Mouse (Mus musculus) layer of hippocampus, adult 2 months (tissue): Measurements from ENCODE around the gene Rpl5. TPM values are rescaled to one million over a fixed set of nuclear protein-coding genes. Genes with fewer than 3 reads are reported as not detected.
"Not testable (repeated sequence)": the region's sequence is repeated elsewhere in the genome, so short reads cannot be mapped to it uniquely, and the experiment has no call there.

Experiments
- DNase-seq, 2 experiments: peaks; one replicate each; pipeline ENCODE4 v3.0.0; 2022; ENCODE audit warnings: low spot score in 2 of 2
- H3K27ac ChIP-seq: fragments of 200-600 bp; 2 replicates; pipeline ENCODE4 v1.8.1; 2022
- H3K4me3 ChIP-seq: fragments of 200-600 bp; 2 replicates; pipeline ENCODE4 v1.8.1; 2022; ENCODE audit warnings: mild to moderate bottlenecking
- CTCF ChIP-seq: fragments of 200-600 bp; conservative IDR thresholded peaks from 2 replicates; pipeline ENCODE4 v1.8.1; 2022; ENCODE audit warnings: antibody characterized with exemption, mild to moderate bottlenecking, moderate library complexity
- total RNA-seq, 2 experiments: library from RNA; stranded (reverse); gene quantifications; 2 replicates each; pipeline ENCODE4 v1.2.3; 2021

The Rpl5 gene
- total RNA-seq, 2 experiments from 2014 or later: 66.6 to 68.7 TPM

DNA sequence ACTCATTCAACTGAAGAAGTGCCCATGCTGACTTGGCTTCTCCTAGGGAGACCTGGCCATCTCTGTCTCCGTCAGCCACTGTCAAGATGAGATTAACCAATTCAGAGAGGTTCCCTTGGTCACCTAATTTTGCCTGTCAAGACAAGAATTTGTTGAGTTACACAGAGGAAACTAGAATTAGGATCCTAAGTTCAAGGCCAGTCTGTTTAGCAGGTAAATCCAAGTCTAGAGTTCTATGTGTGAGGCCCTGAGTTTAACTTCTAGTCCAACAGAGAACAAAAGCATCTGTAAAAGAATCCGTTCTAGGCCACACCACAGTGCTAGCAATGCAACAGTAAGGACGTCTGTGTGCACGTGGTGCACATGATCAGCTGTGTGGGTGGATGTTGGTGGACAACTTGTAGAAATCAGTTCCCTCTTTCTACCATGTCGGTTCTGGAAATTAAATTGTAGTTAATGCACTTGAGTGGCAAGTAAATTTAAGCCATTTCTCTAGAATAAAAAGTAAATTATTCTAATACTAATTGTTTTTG is 9.8 kb downstream of the Rpl5 start:
- Histone ChIP-seq H3K4me3 (no peak overlapping the region), H3K27ac (no peak overlapping the region)
- TF ChIP-seq CTCF: no peak
- no peak for DNase-seq

- Histone ChIP-seq H3K27ac (no peak overlapping the region), H3K4me3 (no peak overlapping the region)
- TF ChIP-seq CTCF: no peak
- DNase-seq: no peak
These were observed 10.7 kb downstream of the Rpl5 start for GRCm38 (mm10) chr5:107911012-107911411.

GRCm38 (mm10) chr5:107915280-107915679 is 15.0 kb downstream of the Rpl5 start:
- no peak for TF ChIP-seq CTCF
- DNase-seq: no peak
- no peak overlapping the region for H3K4me3 ChIP-seq

DNA sequence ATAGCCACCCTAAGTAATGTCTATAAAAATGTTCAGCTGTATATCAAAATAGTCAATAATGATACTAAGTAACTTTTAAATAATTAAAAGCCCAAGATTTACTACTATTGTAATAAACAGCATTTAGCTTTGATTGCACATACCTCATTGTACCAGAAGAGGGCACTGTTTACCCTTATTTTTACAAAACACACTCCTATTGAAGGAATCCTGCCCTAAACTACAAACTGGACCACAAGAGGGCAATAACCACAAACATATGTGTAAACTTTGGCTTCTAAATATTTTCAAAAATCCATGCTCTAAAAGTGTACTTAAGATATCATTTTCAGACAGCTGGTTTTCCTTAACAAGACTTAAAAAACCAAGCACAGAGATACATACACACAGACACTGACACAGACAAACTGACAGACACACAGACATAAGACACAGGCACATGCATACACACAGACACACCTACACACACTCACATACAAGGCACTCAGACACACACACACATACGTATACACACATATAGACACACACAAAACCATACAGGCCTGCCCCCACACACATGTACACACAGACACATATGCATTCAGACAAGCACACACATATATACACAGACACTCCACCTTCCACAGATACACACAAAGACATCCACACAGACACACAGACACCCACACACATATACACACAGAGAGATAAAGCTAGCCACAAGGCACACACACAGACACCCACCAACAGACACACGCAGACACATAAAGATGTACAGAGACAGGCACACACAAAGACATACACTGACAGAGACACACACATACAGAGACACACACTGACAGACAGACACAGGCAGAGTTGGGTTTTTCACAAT is 21.3 kb downstream of the Rpl5 start:
- no peak overlapping the region for H3K4me3 ChIP-seq
- peak; percentile 63 to 65 for DNase-seq
- peak; percentile 93 for TF ChIP-seq CTCF
- H3K27ac ChIP-seq: no peak overlapping the region

More at GRCm38 (mm10) chr5:107915280-107915679, 15.0 kb downstream of the Rpl5 start:
- H3K27ac ChIP-seq: no peak overlapping the region

GRCm38 (mm10) chr5:107922836-107923235 is 22.5 kb downstream of the Rpl5 start:
- H3K4me3 ChIP-seq: no peak overlapping the region
- H3K27ac ChIP-seq: no peak overlapping the region
- no peak for DNase-seq
- no peak for TF ChIP-seq CTCF

GRCm38 (mm10) chr5:107924564-107924963 is 24.3 kb downstream of the Rpl5 start:
- no peak for TF ChIP-seq CTCF
- no peak for DNase-seq
- H3K27ac ChIP-seq: no peak overlapping the region
- H3K4me3 ChIP-seq: no peak overlapping the region

DNA sequence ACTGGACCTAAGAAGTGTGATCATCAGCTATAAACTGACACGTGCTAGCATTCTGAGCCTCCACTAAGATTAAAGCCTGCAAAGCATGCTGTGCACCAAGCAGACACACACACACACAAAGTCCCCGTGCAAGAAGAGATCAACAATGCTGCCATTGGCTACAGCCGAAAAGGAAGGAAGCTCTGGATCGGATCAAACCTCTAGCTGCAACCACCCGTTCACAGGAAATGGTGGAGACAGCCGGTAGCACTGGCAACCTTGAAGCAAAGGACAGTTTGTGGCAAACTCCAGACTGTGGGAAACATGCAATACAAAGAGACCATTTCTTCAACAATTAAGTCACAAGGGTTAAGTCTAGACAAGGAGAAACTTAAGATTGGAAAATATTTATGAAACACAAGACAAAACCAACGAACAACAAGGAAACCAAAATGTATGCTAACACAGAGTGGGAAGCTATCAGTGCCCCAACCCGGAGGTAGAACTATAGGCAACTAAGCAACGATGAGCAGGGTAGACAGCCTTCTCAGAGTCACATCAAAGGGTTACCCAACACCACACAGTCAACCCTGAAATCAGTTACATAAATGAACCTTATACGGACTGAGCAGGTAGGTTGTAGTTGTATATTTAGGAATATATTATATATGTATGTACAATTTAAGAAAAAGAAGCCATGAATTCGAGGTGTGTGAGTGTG is 26.4 kb downstream of the Rpl5 start:
- TF ChIP-seq CTCF: no peak

DNA sequence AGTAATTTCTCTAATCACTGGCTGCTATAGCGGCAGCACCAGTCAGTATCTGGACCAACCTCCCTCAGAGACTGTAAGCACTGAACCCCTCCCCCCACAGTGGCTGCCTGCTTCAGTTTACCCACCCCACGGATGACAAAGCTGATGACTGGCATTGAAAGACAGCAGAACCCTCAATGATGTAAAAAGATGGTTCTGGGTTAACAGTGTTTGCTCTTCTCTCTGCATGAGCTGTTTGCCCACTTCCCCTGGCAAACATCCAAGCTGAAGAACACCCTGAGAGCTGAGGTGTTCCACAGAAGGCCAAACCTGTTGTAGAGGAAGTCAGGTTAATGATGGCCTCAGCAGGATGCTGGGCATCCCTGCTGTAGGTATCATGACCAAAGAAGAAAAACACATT is 32.3 kb downstream of the Rpl5 start:
- Histone ChIP-seq H3K4me3 (no peak overlapping the region), H3K27ac (no peak overlapping the region; the same call in 1 of the 2 replicates)
- no peak for TF ChIP-seq CTCF
- DNase-seq: no peak

More for the DNA sequence above, 26.4 kb downstream of the Rpl5 start:
- DNase-seq: no peak
- Histone ChIP-seq H3K4me3 (no peak overlapping the region), H3K27ac (no peak overlapping the region)

DNA sequence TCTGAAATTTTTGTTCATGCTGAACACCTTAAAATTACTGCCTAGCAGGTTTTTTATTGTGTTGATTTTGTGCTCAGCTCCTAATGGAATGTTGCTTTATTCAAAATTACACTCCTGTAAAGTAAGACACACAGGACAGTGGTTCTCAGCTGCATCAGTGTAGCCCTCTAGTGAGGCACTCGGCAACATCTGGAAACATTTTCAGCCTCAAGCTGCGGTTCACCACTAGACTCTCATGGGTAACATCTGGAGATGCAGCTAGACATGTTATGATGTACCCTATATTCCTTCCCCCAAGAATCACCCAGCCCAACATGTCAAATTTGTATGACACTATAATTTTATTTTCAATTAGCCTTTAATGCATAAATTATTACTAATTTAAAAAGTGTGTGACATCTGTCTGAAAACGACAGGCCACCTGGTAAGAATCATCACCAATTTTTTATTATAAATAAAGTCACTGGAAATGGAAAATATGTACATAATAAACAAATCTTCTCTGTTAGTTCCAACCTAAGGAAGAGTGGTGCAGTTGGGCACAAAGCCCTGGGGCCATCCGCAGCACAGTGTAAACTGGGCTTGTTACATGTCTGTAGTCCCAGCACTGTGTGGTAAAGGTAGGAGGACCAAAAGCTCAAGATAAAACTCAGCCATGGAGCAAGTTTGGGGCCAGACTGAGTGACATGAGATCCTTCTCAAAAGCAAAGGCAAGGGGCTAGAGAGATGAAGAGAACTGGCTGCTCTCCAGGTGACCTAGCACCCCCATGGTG is 33.1 kb downstream of the Rpl5 start:
- no peak overlapping the region for H3K4me3 ChIP-seq
- TF ChIP-seq CTCF: no peak
- no peak overlapping the region for H3K27ac ChIP-seq
- DNase-seq: no peak

DNA sequence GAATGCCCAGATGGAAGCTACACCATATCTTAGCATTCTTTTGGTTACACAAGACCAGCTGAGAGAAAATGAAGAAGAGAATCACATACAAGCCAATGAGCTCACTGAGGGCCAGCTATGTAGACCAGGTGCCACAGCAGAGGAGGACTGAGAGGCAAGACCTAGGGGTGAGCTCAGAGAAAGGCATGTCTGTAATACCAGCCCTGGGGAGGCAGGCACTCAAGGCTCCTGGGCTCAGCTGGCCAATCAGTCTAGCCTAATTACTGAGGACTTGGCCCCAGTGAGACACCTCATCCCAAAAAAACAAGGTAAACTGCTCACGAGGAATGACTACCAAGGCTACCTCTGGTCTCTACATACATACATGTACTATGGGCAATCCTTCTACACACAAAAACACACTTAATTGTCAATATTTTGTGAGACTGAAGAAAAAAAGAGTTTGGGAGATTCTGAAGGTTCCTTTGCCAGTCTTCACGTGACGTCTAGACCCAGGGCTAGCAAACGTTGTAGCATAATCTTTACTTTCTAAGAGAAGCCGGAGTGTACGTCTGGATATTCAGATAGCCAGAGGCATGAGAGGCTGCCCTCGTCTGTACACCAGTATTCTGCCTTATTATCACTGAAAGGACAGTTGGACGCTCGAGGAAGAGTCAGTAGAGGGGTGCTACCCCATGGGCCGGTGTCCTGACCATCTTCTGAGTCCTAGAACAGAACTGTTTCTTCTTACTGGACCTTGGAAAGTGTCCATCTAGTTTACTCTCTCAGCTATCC is 34.7 kb downstream of the Rpl5 start:
- DNase-seq: no peak
- TF ChIP-seq CTCF: no peak
- H3K4me3 ChIP-seq: no peak overlapping the region

DNA sequence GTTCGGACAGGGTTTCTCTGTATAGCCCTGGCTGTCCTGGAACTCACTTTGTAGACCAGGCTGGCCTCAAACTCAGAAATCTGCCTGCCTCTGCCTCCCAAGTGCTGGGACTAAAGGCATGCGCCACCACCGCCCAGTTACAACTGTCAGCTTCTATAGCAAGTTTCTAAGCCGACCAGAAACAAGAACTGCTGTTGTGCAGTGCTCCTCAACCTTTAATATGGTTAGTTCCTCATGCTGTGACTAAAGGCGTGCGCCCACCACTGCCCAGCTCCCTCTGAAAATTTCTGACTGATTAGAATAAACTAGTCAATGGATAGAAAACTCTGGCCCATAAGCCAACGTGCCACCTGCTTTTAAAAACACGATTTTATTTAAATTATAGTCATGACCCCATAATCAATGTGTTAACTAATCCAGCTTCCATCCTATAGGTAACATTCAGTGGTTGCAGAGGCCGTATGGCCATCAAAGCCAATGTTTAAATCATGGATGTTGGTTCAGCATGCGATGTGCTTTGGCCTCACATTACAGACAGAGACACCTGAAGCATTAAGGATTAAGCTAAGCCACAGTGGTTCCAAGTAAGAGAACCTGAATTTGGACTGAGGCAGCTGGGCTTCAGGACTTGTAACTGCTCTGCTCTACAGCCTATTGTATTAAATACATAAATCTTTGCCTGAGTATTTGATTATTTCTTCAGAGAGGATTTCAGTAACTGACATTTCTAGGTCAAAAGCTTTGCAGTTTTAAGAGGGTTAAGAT is 36.5 kb downstream of the Rpl5 start:
- DNase-seq: no peak
- no peak for TF ChIP-seq CTCF
- Histone ChIP-seq H3K27ac (no peak overlapping the region), H3K4me3 (no peak overlapping the region)

More for the DNA sequence above, 34.7 kb downstream of the Rpl5 start:
- H3K27ac ChIP-seq: no peak overlapping the region

DNA sequence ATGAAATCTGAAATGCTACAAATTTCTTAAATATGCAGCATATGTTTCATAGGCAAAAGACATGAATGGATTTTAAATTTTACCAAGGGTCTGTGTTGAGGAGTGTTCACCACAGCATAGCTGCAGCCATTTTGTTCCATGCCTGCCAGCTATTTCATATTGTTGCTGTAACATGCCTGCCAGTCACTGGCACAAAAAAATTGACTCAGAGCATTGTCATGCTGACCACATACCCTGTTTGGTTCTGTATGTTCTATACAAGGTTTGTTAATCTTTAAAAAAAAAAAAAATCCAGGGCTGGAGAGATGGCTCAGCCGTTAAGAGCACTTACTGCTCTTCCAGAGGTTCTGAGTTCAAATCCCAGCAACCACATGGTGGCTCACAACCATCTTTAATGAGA is 38.2 kb downstream of the Rpl5 start:
- not testable (repeated sequence) for H3K27ac ChIP-seq, H3K4me3 ChIP-seq, DNase-seq
